Mouse (Mus musculus) G1E (cell line): Measurements from ENCODE around the gene Ccdc77.

ENCODE experiments used
- CTCF ChIP-seq: IDR thresholded peaks from 2 replicates; pipeline ENCODE4 v1.5.1; 2012; ENCODE audit warnings: low read depth, low read length, inconsistent platforms, mixed read lengths
- GATA1 ChIP-seq: IDR thresholded peaks from 2 replicates; pipeline ENCODE4 v1.6.1; 2012; ENCODE audit warnings: borderline replicate concordance, low read length, inconsistent platforms, mixed read lengths
- GATA2 ChIP-seq: IDR thresholded peaks from 2 replicates; pipeline ENCODE4 v1.6.1; 2012; ENCODE audit warnings: low read depth, low read length, inconsistent platforms, borderline replicate concordance
- TAL1 ChIP-seq: conservative IDR thresholded peaks from 2 replicates; pipeline ENCODE4 v1.6.1; 2012; ENCODE audit warnings: low read depth, low read length, inconsistent platforms, mixed read lengths

DNA sequence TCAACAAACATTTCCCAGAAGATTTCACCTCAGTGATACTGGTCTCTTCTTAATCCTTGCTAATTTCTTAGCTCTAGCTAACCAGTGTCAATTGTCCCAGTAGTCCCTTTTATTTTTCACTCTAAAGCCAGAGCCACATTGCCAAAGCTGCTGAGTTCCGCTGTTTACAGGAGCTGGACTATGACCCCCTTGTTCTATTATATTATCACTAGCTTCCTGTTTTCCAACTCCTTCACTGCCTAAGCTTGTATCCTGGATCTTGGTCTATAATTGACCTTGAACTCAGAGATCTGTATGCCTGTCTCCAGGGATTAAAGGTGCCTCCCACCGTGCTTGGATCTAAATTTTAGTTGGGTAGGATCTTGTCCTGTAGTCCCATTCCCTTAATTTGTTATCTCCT, 12.6 kb upstream of the Ccdc77 start:
- TF ChIP-seq CTCF (no peak), GATA1 (no peak), TAL1 (no peak), GATA2 (no peak)
